Mouse (Mus musculus): ENCODE results near the gene Mrpl14. TPM values are rescaled to one million over a fixed set of nuclear protein-coding genes. Genes with fewer than 3 reads are reported as not detected.

Gene Mrpl14
- polyA plus RNA-seq, 1 experiment from 2014 or later, result 156 TPM

DNA sequence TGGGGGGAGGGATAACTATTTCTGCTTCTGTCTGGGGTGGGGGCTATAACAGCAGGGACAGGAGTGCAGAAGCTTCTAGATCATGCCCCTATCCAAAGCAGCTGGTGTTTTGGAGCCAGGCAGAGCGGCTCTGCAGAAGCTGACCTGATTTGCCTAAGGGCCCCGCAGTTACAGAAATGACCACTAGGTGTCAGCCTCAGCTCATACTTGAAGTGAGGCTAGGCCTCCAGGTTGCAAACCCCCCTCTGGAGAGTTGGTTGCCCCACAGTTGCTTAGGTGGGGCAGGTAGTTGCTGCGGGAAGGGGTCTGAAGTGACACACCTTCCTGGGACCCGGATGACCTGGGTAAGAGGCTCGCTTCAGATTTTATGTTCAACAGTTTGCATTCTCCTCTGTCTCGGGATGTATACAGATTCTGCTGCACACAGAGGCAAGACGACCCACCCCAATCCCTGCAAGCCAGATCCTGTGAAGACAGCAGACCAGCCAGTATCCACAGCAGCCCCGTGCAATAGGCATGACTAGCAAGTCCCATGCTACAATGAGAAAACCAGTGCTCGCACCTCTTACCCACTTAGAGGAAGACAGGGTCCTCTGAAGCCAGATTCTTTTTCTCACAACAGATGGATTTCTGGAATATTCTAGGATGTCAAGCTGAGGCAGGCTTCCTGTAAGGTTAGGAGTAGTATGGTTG is 45.2 kb downstream of the Mrpl14 start:
- H3K9me3 ChIP-seq, result no peaks in the 10 kb centered on the region
- DNase-seq (ENCODE audit: low spot score), result peak; percentile 89
- no peaks in the 10 kb centered on the region for H3K36me3 ChIP-seq (replicated peaks)
- H3K27ac ChIP-seq (replicated peaks), result no peak overlapping the region; the same call in 1 of the 2 replicates
- peaks cover 84% of the 10 kb centered on the region for H3K4me1 ChIP-seq
- WGBS, result 25% methylated on average over 9 of the region's 9 CpGs
- peaks cover 35% of the 10 kb centered on the region for H3K27me3 ChIP-seq (replicated peaks; ENCODE audit: low read depth, poor library complexity, severe bottlenecking)
- no peak overlapping the region for H3K4me3 ChIP-seq

DNA sequence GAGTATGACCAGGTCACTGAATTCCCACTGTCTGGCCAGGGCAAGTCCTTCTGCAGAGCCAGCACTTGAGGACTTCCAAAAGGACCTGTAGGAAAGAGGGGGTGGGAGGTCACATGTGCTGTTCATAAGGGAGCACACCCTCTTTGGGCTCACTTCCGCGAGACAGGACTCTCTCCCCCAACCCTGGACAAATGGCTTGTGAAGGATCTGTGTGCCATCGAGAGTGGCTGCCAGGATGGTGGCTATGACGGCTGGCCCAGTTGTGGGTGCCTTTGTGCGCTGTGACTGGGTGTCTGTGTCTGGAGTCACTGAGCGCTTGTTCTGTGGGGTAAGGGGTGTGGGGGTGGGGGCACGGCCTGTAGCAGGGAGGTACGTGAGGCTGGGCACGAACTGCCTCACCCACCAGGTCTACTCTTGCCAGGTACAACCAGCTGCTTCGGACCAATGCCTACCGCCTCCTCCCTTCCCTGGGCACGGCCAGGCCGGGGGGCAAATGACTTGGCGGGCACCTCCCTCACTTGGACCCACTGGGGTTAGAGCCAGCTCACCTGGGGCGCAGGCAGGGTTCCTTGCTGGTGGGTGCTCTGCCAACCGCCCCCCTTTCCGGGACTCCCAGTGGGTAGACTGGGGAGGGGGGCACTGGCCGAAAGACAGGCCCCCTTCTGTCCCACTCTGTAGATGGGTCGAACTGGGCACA is 47.1 kb downstream of the Mrpl14 start:
- H3K27me3 ChIP-seq (replicated peaks; ENCODE audit: low read depth, poor library complexity, severe bottlenecking), result peaks cover 35% of the 10 kb centered on the region
- no peaks in the 10 kb centered on the region for H3K9me3 ChIP-seq
- peaks cover 88% of the 10 kb centered on the region for H3K4me1 ChIP-seq
- 60% methylated on average over 19 of the region's 19 CpGs for WGBS
- DNase-seq (ENCODE audit: low spot score), result no peak
- H3K4me3 ChIP-seq, result peak overlapping the region; percentile 58
- no peaks in the 10 kb centered on the region for H3K36me3 ChIP-seq (replicated peaks)
- H3K27ac ChIP-seq (replicated peaks), result peak overlapping the region; percentile 94

DNA sequence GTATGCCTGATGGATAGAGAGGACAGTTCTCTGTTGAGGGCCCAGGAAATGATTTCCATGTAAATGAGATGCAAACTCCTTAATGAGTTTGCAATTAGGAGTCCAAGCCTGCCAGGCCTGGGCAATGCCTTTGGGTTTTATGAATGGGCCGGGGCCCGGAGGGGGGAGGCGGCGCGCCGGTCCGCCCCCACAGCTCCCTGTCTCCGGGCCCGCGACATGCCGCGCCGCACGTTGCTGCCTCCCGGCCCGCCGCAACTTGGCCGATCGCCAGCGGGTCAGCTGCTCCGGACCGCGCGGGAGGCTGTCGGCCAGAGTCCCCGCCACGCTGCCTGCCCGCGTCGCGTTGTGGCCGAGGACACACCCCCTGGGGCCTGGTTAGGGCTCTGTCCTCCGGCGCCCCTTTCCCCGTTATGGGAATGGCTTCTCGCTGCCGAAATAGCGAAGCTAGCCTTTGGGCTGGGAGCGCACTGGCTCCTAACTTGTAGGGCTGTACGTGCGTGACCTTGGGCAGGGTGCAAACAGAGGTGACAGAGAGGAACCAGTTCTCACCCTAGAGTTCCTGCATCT is 47.7 kb downstream of the Mrpl14 start, which contains the start of gene 1600014C23Rik:
Gene 1600014C23Rik, minus strand, starts transcription at position 110 of the 567 bp plus-strand sequence.
- DNase-seq (ENCODE audit: low spot score), result peak; percentile 67
- Histone ChIP-seq H3K4me1 (peaks cover 82% of the 10 kb centered on the region), H3K27me3 (replicated peaks; ENCODE audit: low read depth, poor library complexity, severe bottlenecking) (peaks cover 32% of the 10 kb centered on the region), H3K9me3 (no peaks in the 10 kb centered on the region), H3K27ac (replicated peaks) (peak within 1 kb of the TSS; percentile 94), H3K4me3 (peak within 1 kb of the TSS; percentile 58), H3K36me3 (replicated peaks) (no peaks in the 10 kb centered on the region)
- 2% methylated on average over 41 of the region's 41 CpGs for WGBS

DNA sequence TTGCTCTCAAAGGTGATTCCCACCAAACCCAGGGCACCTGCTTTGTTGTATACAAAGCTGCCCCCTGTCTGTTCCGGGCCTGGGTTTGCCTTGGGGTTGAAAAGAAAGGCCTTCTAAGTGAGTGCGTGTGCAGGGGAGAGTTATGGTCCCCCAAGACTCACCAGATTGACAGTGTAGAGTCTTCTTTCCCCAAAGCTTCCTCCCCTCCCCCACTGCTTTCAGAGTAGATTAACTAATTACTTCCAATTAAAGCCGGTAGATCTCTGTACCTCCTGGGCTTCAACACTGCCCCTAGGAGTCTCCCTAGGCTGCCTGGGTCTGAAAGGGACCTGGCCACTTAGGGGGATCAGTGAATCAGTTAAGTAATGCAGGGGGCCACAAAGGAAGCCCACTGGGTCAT is 48.2 kb downstream of the Mrpl14 start:
- Histone ChIP-seq H3K4me1 (peaks cover 77% of the 10 kb centered on the region), H3K36me3 (replicated peaks) (no peaks in the 10 kb centered on the region), H3K27ac (replicated peaks) (peak overlapping the region; percentile 94), H3K4me3 (peak overlapping the region; percentile 58), H3K9me3 (no peaks in the 10 kb centered on the region), H3K27me3 (replicated peaks; ENCODE audit: low read depth, poor library complexity, severe bottlenecking) (peaks cover 32% of the 10 kb centered on the region)
- WGBS, result 8% methylated on average over 3 of the region's 3 CpGs
- no peak for DNase-seq (ENCODE audit: low spot score)

DNA sequence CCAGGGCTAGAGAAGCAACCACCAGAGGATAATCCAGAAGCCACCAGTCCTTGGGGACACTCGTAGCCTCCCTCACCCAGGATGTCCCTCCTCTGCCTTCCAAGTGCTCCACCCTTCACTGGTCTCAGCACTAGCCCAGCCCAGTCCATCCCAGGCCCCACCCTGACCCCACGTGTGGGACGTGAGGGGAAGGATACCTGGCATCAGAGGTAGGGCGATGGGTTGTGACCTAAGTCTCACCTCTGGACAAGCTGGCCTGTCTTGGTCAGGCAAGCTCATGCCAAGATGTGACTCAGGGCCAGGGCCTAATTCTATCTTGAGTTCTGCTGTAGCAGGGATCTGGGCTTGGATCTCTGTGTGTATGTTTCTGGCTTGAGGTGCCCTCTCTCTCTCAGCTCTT is 48.8 kb downstream of the Mrpl14 start:
- Histone ChIP-seq H3K4me3 (peak overlapping the region; percentile 58), H3K27ac (replicated peaks) (peak overlapping the region; percentile 94), H3K27me3 (replicated peaks; ENCODE audit: low read depth, poor library complexity, severe bottlenecking) (peaks cover 32% of the 10 kb centered on the region), H3K9me3 (no peaks in the 10 kb centered on the region), H3K4me1 (peaks cover 71% of the 10 kb centered on the region), H3K36me3 (replicated peaks) (no peaks in the 10 kb centered on the region)
- WGBS, result 54% methylated on average over 4 of the region's 4 CpGs
- DNase-seq (ENCODE audit: low spot score), result no peak

DNA sequence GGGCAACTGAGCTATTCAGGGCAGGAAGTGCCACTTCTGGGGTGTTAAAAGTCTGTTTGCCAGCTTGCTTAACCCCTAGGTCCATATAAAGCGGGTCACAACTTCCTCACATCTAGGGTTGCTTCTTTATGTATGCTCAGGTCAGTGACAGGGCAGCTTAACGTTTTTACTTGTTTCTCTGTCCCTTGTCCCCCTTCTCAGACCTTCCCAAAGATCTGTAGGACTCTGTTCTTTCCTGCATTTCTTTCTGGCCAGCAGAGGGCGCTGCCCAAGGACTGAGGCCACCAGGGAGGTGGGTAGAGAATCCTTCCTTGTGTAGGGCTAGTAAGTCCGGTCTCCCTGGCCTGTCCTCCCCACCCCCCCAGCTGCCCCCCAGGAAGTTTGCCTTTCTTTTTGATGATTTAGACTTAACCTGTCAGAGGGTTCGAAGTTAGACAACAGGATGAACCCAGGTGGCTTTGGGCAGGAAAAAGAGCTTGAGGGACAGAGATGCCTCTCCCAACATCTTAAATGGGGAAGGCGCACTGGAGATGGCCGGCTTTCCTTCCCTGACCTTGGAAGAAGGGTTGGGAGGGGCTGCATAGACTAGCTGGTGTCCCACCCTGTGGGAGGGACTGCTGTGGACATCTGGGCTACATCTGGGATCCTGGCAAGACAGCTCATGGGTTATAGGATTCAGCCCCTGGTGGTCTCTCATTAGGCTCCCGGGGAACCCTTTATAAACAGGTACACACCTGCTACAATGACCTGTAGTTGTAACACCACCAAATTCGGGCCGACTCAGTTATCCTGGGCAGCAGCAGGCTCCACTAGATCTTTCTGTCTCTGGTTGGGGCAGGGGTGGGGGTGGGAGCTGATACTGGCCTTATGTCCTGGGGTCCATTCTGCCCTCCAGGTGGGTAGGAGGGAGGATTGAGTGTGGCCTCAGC is 49.5 kb downstream of the Mrpl14 start:
- H3K9me3 ChIP-seq, result no peaks in the 10 kb centered on the region
- no peaks in the 10 kb centered on the region for H3K36me3 ChIP-seq (replicated peaks)
- H3K27ac ChIP-seq (replicated peaks), result peak overlapping the region; percentile 94
- peaks cover 64% of the 10 kb centered on the region for H3K4me1 ChIP-seq
- H3K27me3 ChIP-seq (replicated peaks; ENCODE audit: low read depth, poor library complexity, severe bottlenecking), result peaks cover 32% of the 10 kb centered on the region
- H3K4me3 ChIP-seq, result peak overlapping the region; percentile 58
- 6% methylated on average over 10 of the region's 10 CpGs for WGBS
- DNase-seq (ENCODE audit: low spot score), result peak; percentile 91

DNA sequence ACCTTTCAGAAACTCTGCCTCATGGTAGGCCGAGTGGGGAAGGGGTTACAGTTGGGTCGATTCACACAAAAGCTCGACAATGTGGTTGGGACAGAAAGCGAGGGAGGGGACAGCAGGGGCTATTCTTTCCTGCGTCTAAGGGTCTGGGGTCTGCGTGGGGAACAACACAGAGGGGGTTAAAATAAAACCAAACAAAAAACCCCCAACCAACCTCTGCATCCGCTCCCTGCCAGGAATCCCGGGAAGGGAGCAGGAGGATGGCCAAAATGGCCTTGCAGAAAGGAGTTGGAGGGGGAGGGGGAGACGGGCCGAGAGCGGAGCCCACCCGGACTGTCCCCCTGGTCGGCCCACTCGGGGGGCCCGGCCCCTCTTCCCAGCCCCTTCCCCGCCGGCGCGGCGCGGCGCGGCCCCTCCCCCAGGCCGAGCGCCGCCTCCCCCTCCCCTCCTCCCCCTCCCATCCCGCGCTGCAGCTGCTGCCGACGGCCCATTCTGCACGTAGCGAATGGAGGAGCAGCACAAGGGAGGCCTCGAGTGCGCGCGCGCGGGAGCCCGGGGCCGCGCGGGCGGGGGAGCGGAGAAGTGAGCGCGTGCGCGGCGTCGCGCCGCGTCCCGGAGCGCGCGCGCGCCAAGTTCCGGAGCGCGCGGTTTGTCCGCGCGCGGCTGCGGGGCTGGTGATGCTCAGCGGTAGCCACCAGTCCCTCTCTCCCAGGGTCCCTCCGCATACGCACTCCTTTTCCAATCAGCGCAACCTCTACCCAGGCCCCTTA is 50.4 kb downstream of the Mrpl14 start:
- under 1% methylated on average over 66 of the region's 72 CpGs for WGBS
- Histone ChIP-seq H3K27me3 (replicated peaks; ENCODE audit: low read depth, poor library complexity, severe bottlenecking) (peaks cover 32% of the 10 kb centered on the region), H3K4me1 (peaks cover 56% of the 10 kb centered on the region), H3K4me3 (peak overlapping the region; percentile 58), H3K36me3 (replicated peaks) (no peaks in the 10 kb centered on the region), H3K27ac (replicated peaks) (peak overlapping the region; percentile 94), H3K9me3 (no peaks in the 10 kb centered on the region)
- DNase-seq (ENCODE audit: low spot score), result peak; percentile 97

DNA sequence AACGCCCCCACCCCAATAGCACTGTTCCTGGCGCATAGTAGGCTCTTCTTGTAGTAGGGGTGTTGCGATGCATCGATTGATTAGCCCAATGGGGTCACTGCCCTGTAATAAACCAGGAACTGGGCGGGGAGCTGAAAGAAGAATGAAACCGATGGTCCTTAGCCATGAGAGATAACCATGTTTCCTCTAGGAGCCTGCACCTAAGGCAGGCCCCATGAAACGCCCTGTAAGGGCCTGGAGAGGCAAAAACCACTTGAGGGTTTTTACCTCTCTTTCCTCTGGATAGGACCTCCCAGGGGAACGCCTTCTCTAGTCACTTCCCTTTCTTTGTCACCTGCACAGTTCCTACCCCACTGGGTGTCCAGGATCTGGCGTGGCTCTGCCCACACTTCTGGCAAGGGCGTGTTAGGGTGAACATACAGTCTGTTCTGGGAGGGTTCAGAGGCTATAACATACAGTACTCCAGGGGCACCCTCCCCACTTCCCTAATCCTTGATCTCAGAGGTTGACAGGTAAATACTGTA is 51.0 kb downstream of the Mrpl14 start:
- H3K9me3 ChIP-seq, result no peaks in the 10 kb centered on the region
- H3K4me1 ChIP-seq, result peaks cover 55% of the 10 kb centered on the region
- H3K4me3 ChIP-seq, result peak overlapping the region; percentile 58
- WGBS, result 14% methylated on average over 10 of the region's 10 CpGs
- no peak for DNase-seq (ENCODE audit: low spot score)
- no peaks in the 10 kb centered on the region for H3K36me3 ChIP-seq (replicated peaks)
- H3K27me3 ChIP-seq (replicated peaks; ENCODE audit: low read depth, poor library complexity, severe bottlenecking), result peaks cover 27% of the 10 kb centered on the region
- H3K27ac ChIP-seq (replicated peaks), result peak overlapping the region; percentile 94

DNA sequence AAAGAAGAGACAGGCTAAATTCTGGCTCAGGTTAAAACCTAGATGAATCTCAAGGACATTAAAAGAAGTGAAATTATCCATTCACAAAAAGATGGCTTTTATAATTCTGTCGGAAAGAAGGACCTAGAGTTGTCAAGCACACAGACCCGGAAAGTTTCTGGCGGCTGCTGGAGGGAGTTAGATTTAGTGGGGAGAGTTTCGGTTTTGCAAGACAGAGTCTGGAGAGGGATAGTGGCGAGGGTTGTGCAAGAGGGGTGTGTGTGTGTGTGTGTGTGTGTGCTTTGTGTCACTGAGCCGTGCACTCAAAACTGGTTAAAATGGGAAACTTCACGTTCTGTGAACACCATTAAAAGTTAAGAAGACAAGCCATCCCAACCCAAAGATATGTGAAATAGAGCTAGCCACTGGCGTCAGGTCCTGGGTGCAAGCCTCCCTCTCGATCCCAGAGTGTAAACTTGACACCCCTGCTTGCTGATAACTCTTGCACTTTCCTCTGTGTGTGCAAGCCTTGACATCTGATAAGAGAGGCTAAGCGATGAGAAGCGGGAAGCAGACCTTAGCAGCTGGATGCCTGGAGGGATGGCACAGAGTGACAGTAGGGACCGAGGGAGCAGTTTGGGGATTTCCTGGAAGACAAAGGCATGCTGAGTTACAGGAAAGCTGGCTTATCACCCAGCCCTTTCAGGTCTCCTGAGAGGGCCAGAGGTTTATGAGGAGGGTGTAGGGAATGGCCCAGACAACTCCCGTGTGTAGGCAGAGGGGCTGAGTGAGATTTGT is 56.4 kb downstream of the Mrpl14 start:
- Histone ChIP-seq H3K9me3 (no peaks in the 10 kb centered on the region), H3K4me1 (peaks cover 32% of the 10 kb centered on the region), H3K36me3 (replicated peaks) (no peaks in the 10 kb centered on the region), H3K27ac (replicated peaks) (peak overlapping the region; percentile 57; the same call in 1 of the 2 replicates), H3K27me3 (replicated peaks; ENCODE audit: low read depth, poor library complexity, severe bottlenecking) (0 out of 2 replicates have a peak, but pooled peaks cover 3% of the 10 kb centered on the region), H3K4me3 (no peak overlapping the region)
- 52% methylated on average over 13 of the region's 13 CpGs for WGBS
- no peak for DNase-seq (ENCODE audit: low spot score)

DNA sequence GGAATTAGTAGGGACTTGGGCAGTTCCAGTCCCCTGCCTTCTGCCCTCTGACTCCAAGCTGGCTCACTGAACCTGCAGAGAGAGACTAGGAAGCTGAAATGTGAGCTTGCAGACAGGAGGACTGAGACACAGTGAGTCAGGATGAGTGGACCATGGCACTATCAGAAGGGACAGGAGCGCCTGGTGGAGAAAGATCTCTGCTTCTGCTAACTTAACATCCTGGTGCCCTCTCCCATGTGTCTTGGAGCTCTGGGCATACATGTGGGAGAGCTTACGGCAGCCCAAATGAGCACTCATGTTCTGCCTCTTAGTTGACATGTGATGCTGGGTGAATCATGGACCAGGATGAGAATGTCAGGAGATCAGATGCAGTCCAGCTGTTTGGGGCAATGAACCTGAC is 59.5 kb downstream of the Mrpl14 start:
- Histone ChIP-seq H3K9me3 (no peaks in the 10 kb centered on the region), H3K36me3 (replicated peaks) (no peaks in the 10 kb centered on the region), H3K27me3 (replicated peaks; ENCODE audit: low read depth, poor library complexity, severe bottlenecking) (0 out of 2 replicates have a peak, but pooled peaks cover 3% of the 10 kb centered on the region), H3K4me3 (no peak overlapping the region), H3K4me1 (peaks cover 38% of the 10 kb centered on the region), H3K27ac (replicated peaks) (peak overlapping the region; percentile 11; the same call in 1 of the 2 replicates)
- WGBS, result 94% methylated on average over 2 of the region's 2 CpGs
- DNase-seq (ENCODE audit: low spot score), result no peak

DNA sequence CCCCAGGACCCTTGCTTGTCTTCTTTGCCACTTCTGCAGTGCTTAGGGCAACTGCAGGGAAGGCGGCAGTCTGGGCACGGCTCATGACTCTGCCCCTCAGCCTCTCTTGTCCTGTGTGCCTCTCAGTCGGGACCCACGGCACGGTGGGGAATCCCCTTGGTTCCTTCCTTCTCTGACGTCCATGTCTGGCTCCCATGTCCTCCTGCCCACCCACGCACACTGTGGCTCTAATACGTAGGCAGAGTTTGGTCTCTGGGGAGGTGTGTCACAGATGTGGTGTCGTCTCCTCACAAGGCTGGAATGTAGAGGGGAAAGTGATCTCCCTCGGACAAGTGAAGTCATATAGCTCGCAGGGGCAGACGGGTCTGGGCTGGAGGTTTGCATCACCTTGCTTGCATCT is 60.6 kb downstream of the Mrpl14 start:
- peaks cover 38% of the 10 kb centered on the region for H3K4me1 ChIP-seq
- H3K9me3 ChIP-seq, result no peaks in the 10 kb centered on the region
- 60% methylated on average over 12 of the region's 12 CpGs for WGBS
- DNase-seq (ENCODE audit: low spot score), result no peak
- no peak overlapping the region for H3K4me3 ChIP-seq
- H3K36me3 ChIP-seq (replicated peaks), result no peaks in the 10 kb centered on the region
- 0 out of 2 replicates have a peak, but pooled peaks cover 3% of the 10 kb centered on the region for H3K27me3 ChIP-seq (replicated peaks; ENCODE audit: low read depth, poor library complexity, severe bottlenecking)
- peak overlapping the region; percentile 11 for H3K27ac ChIP-seq (replicated peaks)

Measured in embryonic facial prominence, embryonic 10.5 days (tissue).